Mouse (Mus musculus) cerebellum, adult 2 months (tissue): ENCODE data around the gene Abcf1. TPM values are rescaled to one million over a fixed set of nuclear protein-coding genes. Genes with fewer than 3 reads are reported as not detected.

Experiments used
- DNase-seq, 2 experiments: peaks; one replicate each; pipeline ENCODE4 v3.0.0; 2021
- H3K27ac ChIP-seq: fragments of 200-500 bp; 2 replicates; pipeline ENCODE4 v1.5.1; 2012; ENCODE audit warnings: low read length, control low read depth, inconsistent platforms; ENCODE audit not compliant: insufficient read depth
- H3K27me3 ChIP-seq: fragments of 200-500 bp; 2 replicates; pipeline ENCODE4 v1.6.1; 2012; ENCODE audit warnings: inconsistent platforms, mild to moderate bottlenecking, low read length, moderate library complexity; ENCODE audit not compliant: control insufficient read depth, insufficient read depth
- H3K4me1 ChIP-seq: fragments of 200-500 bp; 2 replicates; pipeline ENCODE4 v1.6.1; 2011; ENCODE audit warnings: low read length; ENCODE audit not compliant: control insufficient read depth, insufficient read depth
- H3K4me3 ChIP-seq: fragments of 200-500 bp; replicated peaks from 2 replicates; pipeline ENCODE3; 2011; ENCODE audit warnings: mild to moderate bottlenecking, low read depth, low read length, control low read depth; ENCODE audit not compliant: insufficient read depth
- CTCF ChIP-seq: fragments of 200-500 bp; IDR thresholded peaks from 2 replicates; pipeline ENCODE4 v1.5.1; 2011; ENCODE audit warnings: low read depth, mild to moderate bottlenecking, control low read depth, low read length, moderate library complexity, borderline replicate concordance; ENCODE audit not compliant: insufficient read depth
- POLR2A ChIP-seq: fragments of 200-500 bp; IDR thresholded peaks from 2 replicates; pipeline ENCODE4 v1.6.1; 2011; ENCODE audit warnings: low read length, control low read depth, borderline replicate concordance; ENCODE audit not compliant: insufficient read depth
- WGBS: fragments of 180-500 bp; shearing (Covaris S2); methylation state at CpG from one replicate; pipeline ENCODE4 v1.1.7; 2018; 5-methylcytosine and 5-hydroxymethylcytosine counted together
- polyA plus RNA-seq: library from polyadenylated mRNA; depleted of rRNA; stranded (reverse); fragments of >200 nt; gene quantifications from 2 replicates; pipeline ENCODE4 v1.2.3, GENCODE M21; 2012

Gene Abcf1
- polyA plus RNA-seq, 1 experiment = 99.1 TPM

DNA sequence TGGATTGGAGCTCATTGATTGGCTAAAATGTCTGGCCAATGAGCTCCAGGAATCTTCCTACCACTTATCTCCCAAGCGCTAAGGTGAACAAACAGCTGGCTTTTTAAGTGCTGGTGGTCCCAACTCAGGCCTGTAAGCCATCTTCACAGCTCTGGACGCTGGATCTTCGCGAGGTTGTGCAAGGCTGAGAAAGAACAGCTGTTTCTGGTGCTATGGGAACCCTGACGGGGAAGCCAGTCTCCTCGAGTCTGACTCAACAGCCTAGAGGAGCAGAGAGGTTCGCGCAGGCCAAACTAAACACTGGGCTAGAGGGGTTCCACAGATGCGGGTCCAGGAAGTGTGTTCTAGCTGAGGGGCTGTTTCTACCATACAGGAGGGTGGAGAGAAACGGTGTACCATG is 22.2 kb upstream of the Abcf1 start:
- TF ChIP-seq POLR2A (no peak), CTCF (no peak)

DNA sequence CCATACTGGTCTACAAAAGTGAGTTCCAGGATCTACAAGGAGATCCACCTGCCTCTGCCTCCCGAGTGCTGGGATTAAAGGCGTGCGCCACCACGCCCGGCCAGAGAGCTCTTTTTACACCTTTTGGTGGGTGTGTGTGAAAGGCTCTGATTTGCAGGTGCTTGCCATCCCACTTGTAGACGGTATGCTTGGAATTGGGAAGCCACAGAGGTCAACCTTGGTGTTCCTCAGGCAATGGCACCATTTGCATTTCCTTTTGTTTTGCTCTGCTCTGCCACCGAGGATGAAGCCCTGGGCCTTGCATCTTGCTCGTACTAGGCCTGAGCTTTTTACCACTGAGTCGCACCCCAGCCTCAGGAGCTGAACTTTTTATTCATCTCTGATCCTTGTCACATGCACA is 12.2 kb upstream of the Abcf1 start:
- Histone ChIP-seq H3K4me1 (no peaks in the 10 kb centered on the region), H3K27me3 (no peaks in the 10 kb centered on the region), H3K4me3 (no peak overlapping the region), H3K27ac (no peak overlapping the region)
- WGBS = 88% methylated on average over 9 of the region's 9 CpGs
- TF ChIP-seq CTCF = no peak
- no peak for TF ChIP-seq POLR2A
- DNase-seq = no peak

More for the DNA sequence above, 22.2 kb upstream of the Abcf1 start:
- no peaks in the 10 kb centered on the region; the same call in 1 of the 2 replicates for H3K4me1 ChIP-seq
- H3K4me3 ChIP-seq = no peak overlapping the region
- 46% methylated on average over 10 of the region's 10 CpGs for WGBS
- H3K27me3 ChIP-seq = no peaks in the 10 kb centered on the region
- no peak for DNase-seq
- no peak overlapping the region for H3K27ac ChIP-seq

DNA sequence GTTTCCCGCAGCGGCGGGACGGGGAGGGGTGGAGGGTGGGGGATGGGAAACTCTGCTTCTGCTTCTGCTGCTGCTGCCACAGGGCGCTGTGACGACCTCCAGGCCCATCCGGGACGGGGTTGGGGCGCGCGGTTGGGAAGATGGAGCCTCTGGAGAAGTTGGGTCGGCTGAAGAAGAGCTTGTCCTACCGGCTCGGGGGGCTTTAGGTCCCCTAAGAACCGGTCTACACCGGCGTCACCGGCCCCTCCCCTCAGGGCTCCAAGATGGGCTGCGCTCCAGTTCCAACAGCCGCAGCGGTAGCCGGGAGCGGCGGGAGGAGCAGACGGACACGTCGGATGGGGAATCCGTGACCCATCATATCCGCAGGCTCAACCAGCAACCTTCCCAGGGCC is 10.8 kb upstream of the Abcf1 start:
- Histone ChIP-seq H3K4me1 (no peaks in the 10 kb centered on the region), H3K27ac (peak overlapping the region; percentile 82), H3K4me3 (peak overlapping the region; percentile 78), H3K27me3 (no peaks in the 10 kb centered on the region)
- peak; percentile 67 to 75 for DNase-seq
- TF ChIP-seq POLR2A (no peak), CTCF (no peak)
- WGBS = under 1% methylated on average over 27 of the region's 29 CpGs

DNA sequence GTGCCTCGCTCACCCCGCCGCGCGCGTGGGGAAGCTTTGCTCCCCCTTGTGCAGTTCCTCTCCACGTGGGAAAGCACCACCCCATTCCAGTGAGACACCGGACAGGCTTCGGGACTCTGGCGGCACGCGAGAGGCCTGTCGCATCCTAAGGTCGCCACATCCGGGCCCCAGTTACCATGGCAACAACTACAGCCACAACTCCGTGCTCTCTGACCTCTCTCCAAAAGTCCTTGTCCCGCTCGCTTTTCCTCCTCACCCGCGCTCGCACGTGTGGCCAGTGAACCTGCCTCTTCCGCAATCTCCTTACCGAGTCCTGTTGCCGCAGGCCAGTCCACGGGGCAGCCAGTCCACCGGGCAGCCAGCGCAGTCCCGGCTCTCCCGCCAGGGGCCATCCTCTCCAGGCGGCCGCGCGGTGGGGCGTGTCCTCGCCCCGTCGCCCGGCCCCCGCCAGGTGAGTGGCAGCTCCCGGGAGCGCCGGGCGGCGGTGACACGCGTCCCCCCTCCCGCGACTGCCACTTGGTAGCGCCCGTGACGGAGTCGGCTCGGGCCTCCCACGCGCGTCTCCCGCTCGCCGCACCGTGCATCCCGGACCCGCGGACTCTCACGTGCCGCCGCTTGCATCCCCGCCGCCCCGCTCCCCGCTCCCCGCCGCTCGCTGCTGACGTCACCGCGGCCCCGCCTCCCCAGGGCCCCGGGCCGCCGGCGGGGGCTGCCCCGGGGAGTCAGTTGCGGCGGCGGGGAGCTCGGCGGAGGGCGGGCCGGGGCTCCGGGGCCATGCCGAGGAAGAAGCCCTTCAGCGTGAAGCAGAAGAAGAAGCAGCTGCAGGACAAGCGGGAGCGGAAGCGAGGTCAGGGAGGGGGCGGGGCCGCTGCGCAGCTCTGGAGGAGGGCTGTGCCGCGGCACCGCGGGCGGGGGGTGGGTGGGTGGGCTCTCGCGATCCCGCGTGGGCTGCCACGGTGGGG is 10.1 kb upstream of the Abcf1 start, which contains the start of the genes Gnl1 and Prr3:
TSS of gene Gnl1 (plus strand) at position 451 of the 962 bp plus-strand sequence.
TSS of gene Prr3 (minus strand) at position 836 of the 962 bp plus-strand sequence.
- Histone ChIP-seq H3K27ac (peak within 1 kb of the TSS; percentile 82), H3K4me3 (peak within 1 kb of the TSS; percentile 78), H3K27me3 (no peaks in the 10 kb centered on the region), H3K4me1 (no peaks in the 10 kb centered on the region)
- under 1% methylated on average over 97 of the region's 109 CpGs for WGBS
- TF ChIP-seq CTCF (no peak), POLR2A (no peak)
- DNase-seq = peak; percentile 92 to 97

DNA sequence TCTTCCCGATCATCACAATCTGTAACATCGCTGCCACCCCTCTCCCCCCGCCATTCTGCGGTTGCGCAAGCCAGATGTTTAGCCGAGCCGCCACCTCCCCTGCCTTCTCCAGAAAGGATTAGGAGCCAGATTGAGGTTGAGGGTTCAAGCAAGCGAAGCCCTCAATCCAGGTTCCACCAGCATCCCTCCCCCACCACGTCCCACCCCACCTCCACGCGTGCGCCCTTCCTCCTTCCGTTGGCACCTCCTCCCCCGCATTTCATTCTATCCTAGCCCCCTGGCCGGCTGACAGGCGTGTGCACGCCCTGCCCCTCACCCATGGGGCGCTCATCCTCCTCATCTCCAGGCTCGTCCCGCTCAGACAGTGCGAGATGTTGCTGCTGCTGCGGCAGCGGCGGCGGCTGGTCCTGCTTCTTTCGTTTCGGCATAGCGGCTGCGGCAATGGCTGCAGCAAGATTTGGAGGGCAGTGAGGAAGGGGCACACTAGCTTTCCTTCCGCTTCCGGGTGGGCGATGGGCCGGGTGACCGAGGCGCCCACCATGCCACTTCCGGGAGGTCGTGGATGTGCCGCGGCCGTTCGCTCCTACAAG is 9.3 kb upstream of the Abcf1 start:
- H3K4me3 ChIP-seq = peak overlapping the region; percentile 78
- no peaks in the 10 kb centered on the region for H3K27me3 ChIP-seq
- H3K27ac ChIP-seq = peak overlapping the region; percentile 11; the same call in 1 of the 2 replicates
- no peak for TF ChIP-seq CTCF
- TF ChIP-seq POLR2A = peak; percentile 25; the same call in 1 of the 2 replicates
- WGBS = under 1% methylated on average over 41 of the region's 41 CpGs
- no peaks in the 10 kb centered on the region for H3K4me1 ChIP-seq
- DNase-seq = no peak

DNA sequence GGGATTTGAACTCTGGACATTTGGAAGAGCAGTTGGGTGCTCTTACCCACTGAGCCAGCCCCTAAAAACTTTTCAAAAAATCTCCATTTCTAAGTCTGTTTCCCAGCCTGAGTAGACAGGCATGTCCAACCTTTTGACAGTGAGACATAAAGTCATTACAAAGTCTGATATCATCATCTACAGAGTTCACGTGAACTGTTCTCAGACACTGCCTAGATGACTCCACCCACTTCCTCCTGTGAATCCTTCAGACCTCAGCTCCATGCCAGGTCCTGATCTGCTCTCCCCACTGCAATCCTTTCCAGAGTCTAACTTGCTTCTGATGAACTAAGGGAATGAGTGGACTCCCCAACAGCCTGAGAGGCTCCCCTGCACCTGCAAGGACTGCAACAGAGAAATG is 2.6 kb upstream of the Abcf1 start:
- WGBS = 44% methylated on average over 1 of the region's 1 CpGs
- no peaks in the 10 kb centered on the region for H3K27me3 ChIP-seq
- H3K4me3 ChIP-seq = no peak overlapping the region
- no peak overlapping the region for H3K27ac ChIP-seq
- no peak for TF ChIP-seq CTCF
- no peak for TF ChIP-seq POLR2A
- no peak for DNase-seq
- peaks cover 9% of the 10 kb centered on the region for H3K4me1 ChIP-seq

DNA sequence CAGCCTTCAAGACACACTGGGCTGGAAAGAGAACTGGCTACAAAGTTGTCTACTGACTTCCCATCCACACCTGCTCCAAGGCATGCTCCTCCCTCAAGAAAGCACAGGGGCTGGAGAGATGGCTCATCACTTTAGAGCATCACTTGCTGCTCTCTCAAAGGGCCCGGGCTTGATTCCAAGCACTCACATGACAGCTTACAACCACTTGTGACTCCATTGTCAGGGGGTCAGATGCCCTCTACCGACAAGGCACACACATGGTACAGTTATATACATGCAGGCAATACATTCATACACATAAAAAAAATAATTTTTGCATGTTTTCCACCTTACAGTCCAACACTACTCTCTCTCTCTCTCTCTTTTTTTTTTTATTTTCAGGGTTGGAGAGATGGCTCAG is 1.9 kb downstream of the Abcf1 start:
- no peak overlapping the region for H3K27ac ChIP-seq
- H3K27me3 ChIP-seq = no peaks in the 10 kb centered on the region
- peaks cover 21% of the 10 kb centered on the region for H3K4me1 ChIP-seq
- WGBS = 69% methylated on average over 2 of the region's 2 CpGs
- no peak for DNase-seq
- no peak for TF ChIP-seq CTCF
- no peak for TF ChIP-seq POLR2A
- no peak overlapping the region for H3K4me3 ChIP-seq
